Mouse (Mus musculus) liver, embryonic 14.5 days (tissue): ENCODE measurements around the gene Gcfc2.

Experiments used
- CTCF ChIP-seq: IDR thresholded peaks from 2 replicates; pipeline ENCODE4 v1.5.1; 2016; ENCODE audit warnings: antibody characterized with exemption, low read depth, control low read depth
- EP300 ChIP-seq: IDR thresholded peaks from 2 replicates; pipeline ENCODE4 v1.6.1; 2016; ENCODE audit warnings: antibody characterized with exemption, low read depth

DNA sequence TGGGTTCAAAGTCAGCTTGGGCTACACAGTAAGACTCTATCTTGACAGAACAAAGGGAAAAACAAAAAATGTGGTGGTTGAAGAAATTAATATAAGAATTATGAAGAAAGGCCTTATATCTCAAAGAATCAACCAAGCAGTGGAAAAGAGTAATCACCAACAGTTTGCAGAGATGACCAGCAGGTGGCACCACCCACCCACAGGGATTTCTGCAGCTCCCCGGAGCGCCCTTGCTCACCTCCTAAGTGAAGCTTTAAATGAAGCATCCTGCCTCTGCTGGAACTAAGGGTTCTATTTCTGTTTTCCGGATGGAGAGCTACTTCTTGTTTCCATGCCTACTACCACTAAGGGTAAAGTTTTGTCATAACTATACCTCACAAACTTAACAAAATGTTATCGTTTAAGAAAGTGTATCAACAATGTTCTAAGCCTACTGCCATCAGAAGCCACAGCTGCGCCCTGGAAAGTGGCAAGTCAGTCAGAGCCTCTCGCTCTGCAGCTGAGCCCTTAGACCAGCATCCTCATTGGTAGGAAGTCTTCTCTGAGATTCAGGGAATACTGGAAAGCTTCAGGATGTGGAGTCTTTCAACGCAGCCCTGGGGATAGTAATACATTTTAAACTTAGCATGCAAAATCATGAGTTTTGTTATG, 52.6 kb downstream of the Gcfc2 start:
- peak; percentile 80 for TF ChIP-seq CTCF
- no peak for TF ChIP-seq EP300
